Mouse (Mus musculus): ENCODE results near the gene Sod3. TPM values are rescaled to one million over a fixed set of nuclear protein-coding genes. Genes with fewer than 3 reads are reported as not detected.

Gene Sod3
- polyA plus RNA-seq, 1 experiment from 2014 or later: 0.39 TPM

- 68% methylated on average over 6 of the region's 6 CpGs for WGBS
- H3K4me2 ChIP-seq (ENCODE audit: low read length): no peak overlapping the region
Measured at GRCm38 (mm10) chr5:52362776-52363467, 669 bp upstream of the Sod3 start.

GRCm38 (mm10) chr5:52364521-52364920 lies 930 bp downstream of the Sod3 start:
- Histone ChIP-seq H3K4me1 (ENCODE audit: control insufficient read depth in 2 of 2, insufficient read depth in 2 of 2, low read length in 2 of 2) (peaks cover 15 to 17% of the 10 kb centered on the region in 2 experiments), H3K36me3 (ENCODE audit: control insufficient read depth, insufficient read depth, low read length) (no peaks in the 10 kb centered on the region), H3K9ac (ENCODE audit: low read length) (no peak overlapping the region), H3K4me2 (ENCODE audit: low read length) (no peak overlapping the region), H3K27ac (replicated peaks in 1 of 2; ENCODE audit: control insufficient read depth in 1 of 2, insufficient read depth in 1 of 2, low read depth in 2 of 2, low read length in 2 of 2) (no peak overlapping the region), H3K27me3 (ENCODE audit: control insufficient read depth, insufficient read depth, low read length) (peaks cover 13% of the 10 kb centered on the region; the same call in 1 of the 2 replicates), H3K9me3 (ENCODE audit: control insufficient read depth, low read length) (no peaks in the 10 kb centered on the region), H3K4me3 (ENCODE audit: control insufficient read depth in 1 of 2, insufficient read depth in 1 of 2, low read depth in 1 of 2, low read length in 2 of 2) (no peak overlapping the region)
- ATAC-seq (ENCODE audit: insufficient number of reproducible peaks, insufficient read depth, low FRiP score, low read depth): no peak
- 66% methylated on average over 5 of the region's 5 CpGs for WGBS

More at GRCm38 (mm10) chr5:52362776-52363467, 669 bp upstream of the Sod3 start:
- Histone ChIP-seq H3K36me3 (ENCODE audit: control insufficient read depth, insufficient read depth, low read length) (no peaks in the 10 kb centered on the region), H3K9ac (ENCODE audit: low read length) (no peak overlapping the region), H3K27me3 (ENCODE audit: control insufficient read depth, insufficient read depth, low read length) (peaks cover 3% of the 10 kb centered on the region; the same call in 1 of the 2 replicates), H3K4me3 (ENCODE audit: control insufficient read depth in 1 of 2, insufficient read depth in 1 of 2, low read depth in 1 of 2, low read length in 2 of 2) (no peak overlapping the region), H3K27ac (replicated peaks in 1 of 2; ENCODE audit: control insufficient read depth in 1 of 2, insufficient read depth in 1 of 2, low read depth in 2 of 2, low read length in 2 of 2) (no peak overlapping the region), H3K4me1 (ENCODE audit: control insufficient read depth in 2 of 2, insufficient read depth in 2 of 2, low read length in 2 of 2) (peaks cover 15 to 17% of the 10 kb centered on the region in 2 experiments), H3K9me3 (ENCODE audit: control insufficient read depth, low read length) (no peaks in the 10 kb centered on the region)
- no peak for ATAC-seq (ENCODE audit: insufficient number of reproducible peaks, insufficient read depth, low FRiP score, low read depth)

- Histone ChIP-seq H3K27ac (replicated peaks in 1 of 2; ENCODE audit: control insufficient read depth in 1 of 2, insufficient read depth in 1 of 2, low read depth in 2 of 2, low read length in 2 of 2) (no peak overlapping the region), H3K27me3 (ENCODE audit: control insufficient read depth, insufficient read depth, low read length) (peaks cover 13% of the 10 kb centered on the region; the same call in 1 of the 2 replicates), H3K9ac (ENCODE audit: low read length) (no peak overlapping the region), H3K36me3 (ENCODE audit: control insufficient read depth, insufficient read depth, low read length) (no peaks in the 10 kb centered on the region), H3K9me3 (ENCODE audit: control insufficient read depth, low read length) (no peaks in the 10 kb centered on the region), H3K4me3 (ENCODE audit: control insufficient read depth in 1 of 2, insufficient read depth in 1 of 2, low read depth in 1 of 2, low read length in 2 of 2) (no peak overlapping the region), H3K4me2 (ENCODE audit: low read length) (no peak overlapping the region), H3K4me1 (ENCODE audit: control insufficient read depth in 2 of 2, insufficient read depth in 2 of 2, low read length in 2 of 2) (peaks cover 7 to 8% of the 10 kb centered on the region in 2 experiments)
- 91% methylated on average over 5 of the region's 5 CpGs for WGBS
- no peak for ATAC-seq (ENCODE audit: insufficient number of reproducible peaks, insufficient read depth, low FRiP score, low read depth)
Measured at GRCm38 (mm10) chr5:52365930-52366329, 2.3 kb downstream of the Sod3 start.

GRCm38 (mm10) chr5:52366661-52367060 lies 3.1 kb downstream of the Sod3 start:
- no peak overlapping the region for H3K4me2 ChIP-seq (ENCODE audit: low read length)
- H3K27ac ChIP-seq (replicated peaks in 1 of 2; ENCODE audit: control insufficient read depth in 1 of 2, insufficient read depth in 1 of 2, low read depth in 2 of 2, low read length in 2 of 2): no peak overlapping the region
- H3K27me3 ChIP-seq (ENCODE audit: control insufficient read depth, insufficient read depth, low read length): peaks cover 13% of the 10 kb centered on the region; the same call in 1 of the 2 replicates
- no peaks in the 10 kb centered on the region for H3K9me3 ChIP-seq (ENCODE audit: control insufficient read depth, low read length)
- ATAC-seq (ENCODE audit: insufficient number of reproducible peaks, insufficient read depth, low FRiP score, low read depth): no peak
- H3K9ac ChIP-seq (ENCODE audit: low read length): no peak overlapping the region
- no peak overlapping the region for H3K4me3 ChIP-seq (ENCODE audit: control insufficient read depth in 1 of 2, insufficient read depth in 1 of 2, low read depth in 1 of 2, low read length in 2 of 2)
- peaks cover 6 to 8% of the 10 kb centered on the region in 2 experiments; a peak in 3 of 4 replicates for H3K4me1 ChIP-seq (ENCODE audit: control insufficient read depth in 2 of 2, insufficient read depth in 2 of 2, low read length in 2 of 2)
- 66% methylated on average over 2 of the region's 2 CpGs for WGBS
- no peaks in the 10 kb centered on the region for H3K36me3 ChIP-seq (ENCODE audit: control insufficient read depth, insufficient read depth, low read length)

- no peak overlapping the region for H3K27ac ChIP-seq (replicated peaks in 1 of 2; ENCODE audit: control insufficient read depth in 1 of 2, insufficient read depth in 1 of 2, low read depth in 2 of 2, low read length in 2 of 2)
- H3K27me3 ChIP-seq (ENCODE audit: control insufficient read depth, insufficient read depth, low read length): peaks cover 13% of the 10 kb centered on the region; the same call in 1 of the 2 replicates
- H3K9me3 ChIP-seq (ENCODE audit: control insufficient read depth, low read length): no peaks in the 10 kb centered on the region
- no peak; the same call in 1 of the 2 replicates for ATAC-seq (ENCODE audit: insufficient number of reproducible peaks, insufficient read depth, low FRiP score, low read depth)
- H3K36me3 ChIP-seq (ENCODE audit: control insufficient read depth, insufficient read depth, low read length): no peaks in the 10 kb centered on the region
- H3K4me2 ChIP-seq (ENCODE audit: low read length): peak overlapping the region; percentile 67
- 35% methylated on average over 62 of the region's 63 CpGs for WGBS
- H3K9ac ChIP-seq (ENCODE audit: low read length): peak overlapping the region; percentile 54
- peaks cover 6 to 7% of the 10 kb centered on the region in 2 experiments; a peak in 3 of 4 replicates for H3K4me1 ChIP-seq (ENCODE audit: control insufficient read depth in 2 of 2, insufficient read depth in 2 of 2, low read length in 2 of 2)
- H3K4me3 ChIP-seq (ENCODE audit: control insufficient read depth in 1 of 2, insufficient read depth in 1 of 2, low read depth in 1 of 2, low read length in 2 of 2): peak overlapping the region; percentile 34 to 39
Measured at GRCm38 (mm10) chr5:52367866-52368840, 4.6 kb downstream of the Sod3 start.

GRCm38 (mm10) chr5:52370901-52371300 lies 7.3 kb downstream of the Sod3 start:
- no peak for ATAC-seq (ENCODE audit: insufficient number of reproducible peaks, insufficient read depth, low FRiP score, low read depth)
- Histone ChIP-seq H3K27me3 (ENCODE audit: control insufficient read depth, insufficient read depth, low read length) (peaks cover 13% of the 10 kb centered on the region; the same call in 1 of the 2 replicates), H3K27ac (replicated peaks in 1 of 2; ENCODE audit: control insufficient read depth in 1 of 2, insufficient read depth in 1 of 2, low read depth in 2 of 2, low read length in 2 of 2) (no peak overlapping the region), H3K36me3 (ENCODE audit: control insufficient read depth, insufficient read depth, low read length) (no peaks in the 10 kb centered on the region), H3K4me1 (ENCODE audit: control insufficient read depth in 2 of 2, insufficient read depth in 2 of 2, low read length in 2 of 2) (no peaks in the 10 kb centered on the region; a peak in 1 of 4 replicates), H3K9ac (ENCODE audit: low read length) (no peak overlapping the region), H3K4me2 (ENCODE audit: low read length) (no peak overlapping the region), H3K4me3 (ENCODE audit: control insufficient read depth in 1 of 2, insufficient read depth in 1 of 2, low read depth in 1 of 2, low read length in 2 of 2) (no peak overlapping the region), H3K9me3 (ENCODE audit: control insufficient read depth, low read length) (no peaks in the 10 kb centered on the region)
- 82% methylated on average over 6 of the region's 6 CpGs for WGBS

GRCm38 (mm10) chr5:52375847-52376246 lies 12.3 kb downstream of the Sod3 start:
- no peak overlapping the region for H3K4me3 ChIP-seq (ENCODE audit: control insufficient read depth in 1 of 2, insufficient read depth in 1 of 2, low read depth in 1 of 2, low read length in 2 of 2)
- 88% methylated on average over 9 of the region's 9 CpGs for WGBS
- no peaks in the 10 kb centered on the region for H3K4me1 ChIP-seq (ENCODE audit: control insufficient read depth in 2 of 2, insufficient read depth in 2 of 2, low read length in 2 of 2)
- no peak for ATAC-seq (ENCODE audit: insufficient number of reproducible peaks, insufficient read depth, low FRiP score, low read depth)
- no peaks in the 10 kb centered on the region for H3K36me3 ChIP-seq (ENCODE audit: control insufficient read depth, insufficient read depth, low read length)
- no peak overlapping the region for H3K4me2 ChIP-seq (ENCODE audit: low read length)
- H3K27ac ChIP-seq (replicated peaks in 1 of 2; ENCODE audit: control insufficient read depth in 1 of 2, insufficient read depth in 1 of 2, low read depth in 2 of 2, low read length in 2 of 2): no peak overlapping the region
- H3K9me3 ChIP-seq (ENCODE audit: control insufficient read depth, low read length): no peaks in the 10 kb centered on the region
- H3K27me3 ChIP-seq (ENCODE audit: control insufficient read depth, insufficient read depth, low read length): no peaks in the 10 kb centered on the region
- no peak overlapping the region for H3K9ac ChIP-seq (ENCODE audit: low read length)
